Mouse (Mus musculus) midbrain, embryonic 12.5 days (tissue): ENCODE measurements around the gene Armcx1. TPM values are rescaled to one million over a fixed set of nuclear protein-coding genes. Genes with fewer than 3 reads are reported as not detected.
A peak's percentile ranks its signal among the peaks of the same experiment; 100 is the strongest.
"Not testable (repeated sequence)": the region's sequence is repeated elsewhere in the genome, so short reads cannot be mapped to it uniquely, and the experiment has no call there.

Experiments used
- ATAC-seq: fragments of 200-750 bp; cut with Nextera tagmentation; 2 replicates; pipeline ENCODE4 v1.8.0; 2017; ENCODE audit warnings: low read depth, moderate TSS enrichment, moderate library complexity; ENCODE audit not compliant: low FRiP score
- H3K27ac ChIP-seq: fragments of 300-500 bp; sonication (generic); replicated peaks from 2 replicates; pipeline ENCODE4 v1.5.1; 2016; ENCODE audit warnings: mild to moderate bottlenecking
- H3K27me3 ChIP-seq: fragments of 300-500 bp; sonication (generic); 2 replicates; pipeline ENCODE4 v1.6.1; 2016; ENCODE audit warnings: mild to moderate bottlenecking
- H3K36me3 ChIP-seq: fragments of 300-500 bp; sonication (generic); 2 replicates; pipeline ENCODE4 v1.6.1; 2016
- H3K4me1 ChIP-seq: fragments of 300-500 bp; sonication (generic); 2 replicates; pipeline ENCODE4 v1.6.1; 2016
- H3K4me2 ChIP-seq: fragments of 300-500 bp; sonication (generic); replicated peaks from 2 replicates; pipeline ENCODE4 v1.6.1; 2016; ENCODE audit warnings: mild to moderate bottlenecking, moderate library complexity
- H3K4me3 ChIP-seq: fragments of 300-500 bp; sonication (generic); 2 replicates; pipeline ENCODE4 v1.5.1; 2016; ENCODE audit warnings: mild to moderate bottlenecking
- H3K9ac ChIP-seq: fragments of 300-500 bp; sonication (generic); replicated peaks from 2 replicates; pipeline ENCODE4 v1.6.1; 2016; ENCODE audit warnings: mild to moderate bottlenecking, moderate library complexity
- H3K9me3 ChIP-seq: fragments of 300-500 bp; sonication (generic); 2 replicates; pipeline ENCODE4 v1.6.1; 2016; ENCODE audit warnings: mild to moderate bottlenecking
- WGBS: fragments of 180-500 bp; shearing (Covaris S2); methylation state at CpG from one replicate; pipeline ENCODE4 v1.1.7; 2016; 5-methylcytosine and 5-hydroxymethylcytosine counted together
- polyA plus RNA-seq: library from polyadenylated mRNA; unstranded; fragments of >200 nt; fragmentation: Nextera tagmentation; extraction: Ambion mirVana; gene quantifications from 2 replicates; pipeline ENCODE4 v1.2.1, GENCODE M21; 2016

Gene Armcx1
- polyA plus RNA-seq, 1 experiment from 2014 or later: 67.1 TPM

GRCm38 (mm10) chrX:134729778-134730177, 12.0 kb downstream of the Armcx1 start:
- Histone ChIP-seq H3K9ac (no peak overlapping the region), H3K4me1 (no peaks in the 10 kb centered on the region), H3K4me2 (no peak overlapping the region), H3K36me3 (no peaks in the 10 kb centered on the region), H3K9me3 (no peaks in the 10 kb centered on the region), H3K4me3 (no peak overlapping the region), H3K27me3 (peaks cover 29% of the 10 kb centered on the region), H3K27ac (no peak overlapping the region)
- no peak for ATAC-seq
- WGBS: 52% methylated on average over 4 of the region's 4 CpGs

DNA sequence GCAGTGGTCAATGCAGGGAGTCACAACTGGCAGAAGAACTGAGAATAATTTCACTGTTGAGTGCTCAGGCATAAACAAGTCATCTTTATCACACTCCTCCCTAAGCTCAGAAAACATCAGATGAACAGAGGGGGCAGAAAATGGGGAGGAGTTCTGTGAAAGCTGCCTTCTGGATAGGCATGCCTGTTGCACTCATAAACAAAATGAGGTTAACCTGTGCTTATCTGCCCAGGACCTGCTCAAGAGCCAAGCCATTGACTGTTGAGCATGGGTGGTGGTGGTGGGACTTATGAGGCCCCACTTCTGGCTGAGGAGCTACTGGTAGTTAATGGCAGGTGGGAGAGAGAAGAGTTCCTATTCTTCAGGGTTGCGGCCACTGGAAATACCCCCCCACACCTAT, 20.0 kb downstream of the Armcx1 start:
- WGBS: 90% methylated on average over 1 of the region's 1 CpGs
- Histone ChIP-seq H3K4me1 (no peaks in the 10 kb centered on the region), H3K27ac (no peak overlapping the region), H3K9me3 (no peaks in the 10 kb centered on the region), H3K9ac (no peak overlapping the region), H3K4me3 (no peak overlapping the region), H3K27me3 (peaks cover 38% of the 10 kb centered on the region), H3K4me2 (no peak overlapping the region), H3K36me3 (no peaks in the 10 kb centered on the region)
- no peak for ATAC-seq

- WGBS: 61% methylated on average over 4 of the region's 4 CpGs
Observed at GRCm38 (mm10) chrX:134739160-134739559, 21.4 kb downstream of the Armcx1 start.

DNA sequence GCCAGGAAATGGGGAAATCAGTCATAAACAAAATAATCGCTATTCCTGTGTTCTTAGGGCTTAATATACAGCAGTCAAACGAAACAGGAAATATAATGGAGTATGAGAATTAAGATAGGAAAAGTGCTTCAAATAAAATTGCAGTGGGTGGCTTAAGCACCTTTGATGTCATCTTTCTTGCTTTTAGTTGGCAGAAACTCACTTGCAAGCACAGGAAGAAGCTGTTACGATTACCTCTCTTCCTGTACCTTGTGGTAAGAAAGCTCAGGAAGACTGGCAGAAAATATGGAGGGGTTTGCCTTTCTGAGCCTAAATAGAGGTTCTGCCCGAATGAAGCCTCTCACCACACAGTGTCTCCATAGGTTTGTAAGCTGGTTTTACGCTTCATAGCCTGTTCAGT, 24.1 kb downstream of the Armcx1 start:
- H3K4me3 ChIP-seq: no peak overlapping the region
- no peak for ATAC-seq
- H3K27me3 ChIP-seq: peaks cover 30% of the 10 kb centered on the region
- H3K9me3 ChIP-seq: no peaks in the 10 kb centered on the region
- no peaks in the 10 kb centered on the region for H3K4me1 ChIP-seq
- no peak overlapping the region for H3K9ac ChIP-seq
- WGBS: 69% methylated on average over 5 of the region's 5 CpGs
- H3K4me2 ChIP-seq: no peak overlapping the region
- no peaks in the 10 kb centered on the region for H3K36me3 ChIP-seq
- H3K27ac ChIP-seq: no peak overlapping the region

More at GRCm38 (mm10) chrX:134739160-134739559, 21.4 kb downstream of the Armcx1 start:
- Histone ChIP-seq H3K36me3 (no peaks in the 10 kb centered on the region), H3K27me3 (peaks cover 32% of the 10 kb centered on the region), H3K4me1 (no peaks in the 10 kb centered on the region), H3K27ac (no peak overlapping the region), H3K9ac (no peak overlapping the region), H3K4me3 (no peak overlapping the region), H3K4me2 (no peak overlapping the region), H3K9me3 (no peaks in the 10 kb centered on the region)
- no peak for ATAC-seq

GRCm38 (mm10) chrX:134746459-134746858, 28.7 kb downstream of the Armcx1 start:
- Histone ChIP-seq H3K27me3 (peaks cover 44% of the 10 kb centered on the region), H3K4me1 (no peaks in the 10 kb centered on the region), H3K9ac (no peak overlapping the region), H3K4me2 (no peak overlapping the region), H3K27ac (no peak overlapping the region), H3K4me3 (no peak overlapping the region), H3K9me3 (no peaks in the 10 kb centered on the region), H3K36me3 (no peaks in the 10 kb centered on the region)
- no peak for ATAC-seq
- WGBS: 37% methylated on average over 5 of the region's 5 CpGs

- H3K27ac ChIP-seq: peak within 1 kb of the TSS; percentile 61
Observed at GRCm38 (mm10) chrX:134750764-134751592, 33.2 kb downstream of the Armcx1 start, which contains the start of gene Armcx6. Armcx6 (minus strand) TSS chrX:134751417.

DNA sequence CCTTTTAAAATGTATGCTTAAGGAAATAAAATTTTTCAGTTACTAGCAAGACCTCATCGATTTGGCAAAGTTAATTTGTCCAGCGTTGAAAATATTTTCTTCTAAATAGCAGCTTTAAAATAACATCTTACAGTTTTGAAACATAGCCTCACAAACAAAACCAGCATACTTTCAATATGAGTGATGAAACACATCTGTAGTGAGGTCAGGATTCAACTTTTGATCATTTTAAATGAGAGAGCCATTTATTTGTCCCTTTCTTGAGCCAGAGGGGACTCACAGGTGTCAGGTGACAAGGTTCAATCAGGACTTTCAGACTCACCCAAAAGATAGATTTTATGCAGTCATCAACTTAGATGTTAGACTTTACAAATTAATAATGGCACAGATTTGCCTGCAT, 34.1 kb downstream of the Armcx1 start:
- Histone ChIP-seq H3K36me3 (no peaks in the 10 kb centered on the region), H3K9me3 (no peaks in the 10 kb centered on the region), H3K27me3 (peaks cover 44% of the 10 kb centered on the region), H3K27ac (no peak overlapping the region), H3K9ac (no peak overlapping the region), H3K4me2 (no peak overlapping the region), H3K4me1 (no peaks in the 10 kb centered on the region), H3K4me3 (no peak overlapping the region)
- ATAC-seq: no peak
- 59% methylated on average over 2 of the region's 2 CpGs for WGBS

More at GRCm38 (mm10) chrX:134750764-134751592, 33.2 kb downstream of the Armcx1 start, which contains the start of gene Armcx6:
- Histone ChIP-seq H3K9ac (peak within 1 kb of the TSS; percentile 53), H3K4me3 (peak within 1 kb of the TSS; percentile 47), H3K4me1 (no peaks in the 10 kb centered on the region), H3K4me2 (peak within 1 kb of the TSS; percentile 64), H3K27me3 (peaks cover 47% of the 10 kb centered on the region), H3K36me3 (no peaks in the 10 kb centered on the region), H3K9me3 (no peaks in the 10 kb centered on the region)
- peak; percentile 90 for ATAC-seq
- 24% methylated on average over 36 of the region's 36 CpGs for WGBS

DNA sequence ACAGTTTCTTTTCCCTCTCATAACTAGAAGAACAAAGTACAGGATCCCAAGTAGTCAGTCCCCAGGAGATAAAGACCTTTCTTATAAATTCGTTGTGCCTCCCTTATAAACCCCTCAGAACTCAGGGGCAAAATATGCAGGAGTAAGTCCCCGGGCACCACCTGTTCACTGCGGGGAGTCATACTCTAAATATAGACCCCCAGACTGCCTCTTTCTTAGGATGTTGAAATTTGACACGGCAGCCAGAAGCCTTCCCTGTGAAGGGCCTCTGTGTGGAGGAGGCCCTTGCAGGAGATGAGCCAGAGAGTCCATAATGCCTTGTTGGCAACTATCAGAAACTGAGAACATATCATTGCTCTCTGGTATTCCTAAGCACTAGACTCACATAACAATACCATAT, 34.8 kb downstream of the Armcx1 start:
- Histone ChIP-seq H3K4me2 (no peak overlapping the region), H3K4me1 (peaks cover under 1% of the 10 kb centered on the region; the same call in 1 of the 2 replicates), H3K9me3 (no peaks in the 10 kb centered on the region), H3K4me3 (no peak overlapping the region), H3K9ac (no peak overlapping the region), H3K36me3 (no peaks in the 10 kb centered on the region), H3K27ac (no peak overlapping the region), H3K27me3 (peaks cover 40% of the 10 kb centered on the region)
- no peak for ATAC-seq
- 35% methylated on average over 4 of the region's 4 CpGs for WGBS

- H3K36me3 ChIP-seq: no peaks in the 10 kb centered on the region
- H3K27ac ChIP-seq: peak within 1 kb of the TSS; percentile 66
- no peaks in the 10 kb centered on the region for H3K9me3 ChIP-seq
- H3K9ac ChIP-seq: peak within 1 kb of the TSS; percentile 59
- H3K27me3 ChIP-seq: peaks cover 24% of the 10 kb centered on the region
- H3K4me2 ChIP-seq: peak within 1 kb of the TSS; percentile 52
- 29% methylated on average over 46 of the region's 46 CpGs for WGBS
- ATAC-seq: peak; percentile 86
- H3K4me1 ChIP-seq: peaks cover 7% of the 10 kb centered on the region; the same call in 1 of the 2 replicates
- peak within 1 kb of the TSS; percentile 56 for H3K4me3 ChIP-seq
Observed at GRCm38 (mm10) chrX:134756434-134757292, 38.9 kb downstream of the Armcx1 start, which contains the start of gene Armcx3. Armcx3 (plus strand) TSS chrX:134756595.

DNA sequence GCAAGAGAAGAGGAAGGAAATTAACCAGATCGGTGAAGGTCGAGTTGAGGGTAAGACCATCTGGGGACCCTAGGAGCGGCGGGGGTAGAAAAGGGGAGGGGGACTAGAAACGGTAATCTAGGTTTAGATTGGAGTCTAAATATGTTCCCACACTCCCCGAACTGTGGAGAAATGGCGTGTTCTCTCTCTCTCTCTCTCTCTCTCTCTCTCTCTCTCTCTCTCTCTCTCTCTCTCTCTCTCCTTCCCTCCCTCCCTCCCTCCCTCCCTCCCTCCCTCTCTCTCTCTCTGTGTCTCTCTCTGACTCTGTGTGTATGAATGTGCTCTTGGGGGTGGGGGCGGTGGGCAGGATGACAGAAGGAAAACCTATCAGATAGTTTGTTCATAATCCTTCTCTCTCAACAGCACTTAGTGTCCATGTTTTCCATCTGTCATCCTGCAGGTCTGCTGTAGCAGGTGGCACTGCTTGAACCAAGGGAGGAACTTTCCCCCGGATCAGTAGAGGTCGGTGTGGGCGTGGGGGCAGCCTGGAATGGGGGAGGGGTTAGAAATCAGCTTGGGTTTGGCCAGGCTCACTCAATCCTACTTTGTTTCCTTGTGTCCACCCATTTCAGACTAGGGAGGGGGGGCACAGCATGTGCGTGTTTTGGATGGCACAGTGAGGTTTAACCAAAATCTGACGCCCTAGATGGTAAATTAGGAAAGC, 39.7 kb downstream of the Armcx1 start:
- Histone ChIP-seq H3K36me3 (no peaks in the 10 kb centered on the region), H3K4me3 (peak overlapping the region; percentile 56), H3K27me3 (peaks cover 24% of the 10 kb centered on the region), H3K9me3 (no peaks in the 10 kb centered on the region), H3K27ac (peak overlapping the region; percentile 66; the same call in 1 of the 2 replicates), H3K9ac (peak overlapping the region; percentile 59; the same call in 1 of the 2 replicates), H3K4me1 (peaks cover 7% of the 10 kb centered on the region; the same call in 1 of the 2 replicates), H3K4me2 (peak overlapping the region; percentile 52)
- 18% methylated on average over 11 of the region's 13 CpGs for WGBS
- ATAC-seq: peak; percentile 52; the same call in 1 of the 2 replicates

DNA sequence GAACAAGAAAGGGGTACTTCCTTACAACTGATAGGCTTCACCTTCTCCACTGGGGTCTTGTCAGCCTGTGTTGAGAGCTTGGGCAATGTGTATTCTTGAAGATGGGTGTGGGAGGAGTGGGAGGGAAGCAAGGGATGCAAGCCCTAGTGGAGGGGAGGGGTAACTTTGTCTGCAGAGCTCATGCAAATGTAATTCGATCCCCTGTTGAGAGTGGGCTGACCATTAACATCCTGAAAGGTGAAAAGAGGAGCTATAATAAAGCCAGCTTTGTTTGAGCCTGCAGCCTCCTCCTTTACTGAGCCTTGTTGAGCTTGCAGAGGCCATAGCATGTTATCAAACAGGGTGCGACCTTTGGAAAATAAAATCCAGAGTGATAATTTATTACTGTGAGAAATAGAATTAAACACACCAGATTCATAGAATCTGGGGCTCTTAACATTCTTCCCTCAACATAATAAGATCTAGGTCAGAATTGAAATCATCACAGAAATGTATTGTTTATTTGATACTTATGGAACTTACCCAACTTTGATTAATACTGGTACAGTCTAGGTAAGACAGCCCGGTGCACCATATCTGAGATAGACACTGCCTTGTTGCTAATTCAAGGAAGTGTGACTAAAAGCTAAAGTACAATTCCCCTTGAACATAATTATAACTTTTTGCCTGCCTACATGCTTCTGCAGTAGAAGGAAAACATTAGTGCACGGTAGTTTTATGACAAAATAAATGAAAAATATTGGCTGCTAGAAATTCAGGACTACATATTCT, 45.9 kb downstream of the Armcx1 start:
- not testable (repeated sequence) for H3K4me3 ChIP-seq, H3K27me3 ChIP-seq, H3K9me3 ChIP-seq, H3K4me2 ChIP-seq, H3K9ac ChIP-seq, ATAC-seq, H3K4me1 ChIP-seq, H3K36me3 ChIP-seq, H3K27ac ChIP-seq
- 45% methylated on average over 4 of the region's 4 CpGs for WGBS
